In genomic region chr13:3360503-3361490, GRCm38 (mm10) we compare ENCODE assay signal across 7 mouse cellular contexts.
DNase-seq lines count a peak whose midpoint lies in the region; ATAC-seq lines count a peak whose summit lies in the region.

No protein-coding gene starts in this region.

- peak; percentile 77 for ATAC-seq in hindbrain, embryonic 11.5 days (ENCODE audit: low FRiP score)
- ATAC-seq in megakaryocyte progenitor cell, adult 5-6 weeks (replicated peaks; ENCODE audit: poor library complexity), result peak; percentile 70

- no peaks in the 10 kb centered on the region for H3K9me3 ChIP-seq in hindbrain, embryonic 11.5 days (ENCODE audit: control insufficient read depth, low read length)

- peak overlapping the region; percentile 76 for H3K4me2 ChIP-seq in hindbrain, embryonic 11.5 days (replicated peaks; ENCODE audit: low read depth, low read length)

- WGBS in hindbrain, embryonic 11.5 days, result 1% methylated on average over 82 of the region's 82 CpGs

- no peak overlapping the region for H3K27ac ChIP-seq in hindbrain, embryonic 11.5 days (ENCODE audit: low read depth, low read length)

- H3K36me3 ChIP-seq in hindbrain, embryonic 11.5 days (ENCODE audit: control insufficient read depth, insufficient read depth, low read length), result no peaks in the 10 kb centered on the region
- no peaks in the 10 kb centered on the region for H3K36me3 ChIP-seq in splenic B cell, adult 2 months (ENCODE audit: control insufficient read depth, insufficient read depth, low read length, poor library complexity, severe bottlenecking)

- peak overlapping the region; percentile 27 for H3K9ac ChIP-seq in hindbrain, embryonic 11.5 days (ENCODE audit: low read depth, low read length)

- H3K4me3 ChIP-seq in hindbrain, embryonic 11.5 days (ENCODE audit: low read depth, low read length), result peak overlapping the region; percentile 42

- peaks cover 39% of the 10 kb centered on the region for H3K27me3 ChIP-seq in hindbrain, embryonic 11.5 days (ENCODE audit: control insufficient read depth, insufficient read depth, low read length)
- no peaks in the 10 kb centered on the region; the same call in 1 of the 2 replicates for H3K27me3 ChIP-seq in splenic B cell, adult 2 months (ENCODE audit: control insufficient read depth, insufficient read depth, low read length, poor library complexity, severe bottlenecking)

- intact Hi-C loops in left cerebral cortex, postnatal 4 days (cut with DNase I), result no loop called here

- peaks cover 5% of the 10 kb centered on the region; the same call in 1 of the 2 replicates for H3K4me1 ChIP-seq in hindbrain, embryonic 11.5 days (replicated peaks; ENCODE audit: control insufficient read depth, insufficient read depth, low read length)

- peak; percentile 15 to 16 for DNase-seq in B cell, adult 2 months
- DNase-seq in R1 (ENCODE audit: low read depth, low spot score), result peak; percentile 83
- peak; percentile 61 for DNase-seq in embryo, embryonic 9.5 days (ENCODE audit: extremely low spot score)
- peak; percentile 66 for DNase-seq in hindbrain, embryonic 11.5 days (ENCODE audit: low spot score)
- peak; percentile 62 for DNase-seq in left cerebral cortex, postnatal 4 days
- peak; percentile 20 for DNase-seq in splenic B cell, adult 2 months (ENCODE audit: low read depth, low spot score)

Comparison
In these comparisons a context has a peak if more than half of its experiments do, and no peak if none do; other contexts are left out.
1. DNase-seq: peak in every context shown above with its lines; median percentile 83 in R1; 66 in hindbrain, embryonic 11.5 days; 62 in left cerebral cortex, postnatal 4 days; 61 in embryo, embryonic 9.5 days; 20 in splenic B cell, adult 2 months; 16 in B cell, adult 2 months.